Mouse (Mus musculus) spleen, adult 2 months (tissue): ENCODE results near the gene Elf2.

ENCODE experiments used
- CTCF ChIP-seq: fragments of 200-500 bp; IDR thresholded peaks from 2 replicates; pipeline ENCODE4 v1.5.1; 2011; ENCODE audit warnings: mild to moderate bottlenecking, inconsistent platforms; ENCODE audit not compliant: insufficient read depth, insufficient read length, insufficient replicate concordance; ENCODE audit errors: extremely low read depth
- POLR2A ChIP-seq: fragments of 200-500 bp; IDR thresholded peaks from 2 replicates; pipeline ENCODE4 v1.6.1; 2011; ENCODE audit warnings: low read depth, low read length, inconsistent platforms

DNA sequence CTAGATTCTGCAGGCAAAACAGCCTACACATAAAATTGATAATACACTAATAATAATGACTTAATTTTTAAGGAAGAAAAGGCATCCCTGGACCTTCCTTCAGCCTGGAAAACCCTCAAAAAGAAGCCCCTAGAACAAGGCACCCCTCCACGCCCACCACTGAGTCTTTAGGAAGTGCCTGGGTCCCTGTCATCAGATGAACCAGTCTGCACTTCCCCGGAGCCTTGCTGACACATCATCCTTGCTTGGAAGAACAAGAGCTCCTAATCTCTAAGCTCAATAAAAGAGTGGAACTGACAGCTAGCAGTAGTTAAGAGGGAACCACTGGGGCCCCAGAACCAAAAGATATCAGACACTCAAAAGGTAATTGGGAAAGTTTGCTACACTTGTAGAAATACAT lies 33.8 kb downstream of the Elf2 start:
- no peak for TF ChIP-seq CTCF
- no peak for TF ChIP-seq POLR2A
